Mouse (Mus musculus) spleen, adult 2 months (tissue): Measurements from ENCODE around the gene Cspg5.

Source experiments
- CTCF ChIP-seq: fragments of 200-500 bp; IDR thresholded peaks from 2 replicates; pipeline ENCODE4 v1.5.1; 2011; ENCODE audit warnings: mild to moderate bottlenecking, inconsistent platforms; ENCODE audit not compliant: insufficient read depth, insufficient read length, insufficient replicate concordance; ENCODE audit errors: extremely low read depth
- POLR2A ChIP-seq: fragments of 200-500 bp; IDR thresholded peaks from 2 replicates; pipeline ENCODE4 v1.6.1; 2011; ENCODE audit warnings: low read depth, low read length, inconsistent platforms

DNA sequence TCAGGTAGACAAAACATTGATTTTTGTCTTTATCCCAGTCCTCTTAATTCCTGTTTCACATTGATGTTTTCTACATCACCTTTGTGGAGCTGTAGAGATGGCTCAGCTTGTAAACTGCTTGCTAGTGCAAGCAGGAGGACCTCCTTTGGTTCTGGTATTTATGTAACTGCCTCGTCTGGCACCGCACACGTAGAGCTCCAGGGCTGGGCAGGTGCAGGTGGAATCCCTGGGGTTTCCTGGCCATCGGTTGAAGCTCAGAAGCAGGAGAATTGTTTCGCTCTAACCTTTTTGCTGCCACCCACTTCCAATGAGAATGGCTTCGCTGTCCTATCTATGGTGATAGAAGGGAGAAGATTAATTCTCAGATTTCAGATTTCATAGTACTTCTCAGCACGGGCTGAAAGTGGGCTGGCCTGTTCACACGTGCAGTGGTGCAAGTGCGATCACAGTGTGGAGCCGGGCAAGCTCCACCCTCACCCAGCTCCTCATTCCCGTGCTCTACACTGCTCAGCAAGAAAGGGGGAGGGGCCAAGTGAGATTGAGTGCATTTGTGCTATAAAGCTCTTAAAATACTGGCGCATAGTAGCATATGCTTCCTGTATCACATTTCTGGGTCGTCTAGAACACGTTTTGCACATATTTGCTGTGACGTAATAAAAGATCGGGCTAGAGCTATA, 13.1 kb upstream of the Cspg5 start:
- no peak for TF ChIP-seq POLR2A
- TF ChIP-seq CTCF, result no peak
